Mouse (Mus musculus) E14TG2a.4 (cell line): ENCODE measurements around the gene Urad.

Experiments
- H3K27me3 ChIP-seq: 2 replicates; pipeline ENCODE4 v1.6.1; 2014; ENCODE audit warnings: low read length, control low read depth; ENCODE audit not compliant: insufficient read depth
- H3K36me3 ChIP-seq: 2 replicates; pipeline ENCODE4 v1.6.1; 2014; ENCODE audit warnings: low read length, control low read depth; ENCODE audit not compliant: insufficient read depth
- H3K4me1 ChIP-seq: replicated peaks from 2 replicates; pipeline ENCODE4 v1.6.1; 2014; ENCODE audit warnings: low read depth, low read length, control low read depth
- H3K4me3 ChIP-seq: replicated peaks from 2 replicates; pipeline ENCODE4 v1.5.1; 2014; ENCODE audit warnings: mild to moderate bottlenecking, low read length
- H3K9me3 ChIP-seq: 2 replicates; pipeline ENCODE4 v1.6.1; 2014; ENCODE audit warnings: low read length, control low read depth
- CTCF ChIP-seq: conservative IDR thresholded peaks from 2 replicates; pipeline ENCODE4 v1.5.1; 2014; ENCODE audit warnings: low read length
- NANOG ChIP-seq: IDR thresholded peaks from 2 replicates; pipeline ENCODE4 v1.6.1; 2014; ENCODE audit warnings: borderline replicate concordance, low read length, mixed read lengths
- POU5F1 ChIP-seq: IDR thresholded peaks from 2 replicates; pipeline ENCODE4 v1.6.1; 2014; ENCODE audit warnings: low read length, borderline replicate concordance

Gene Urad

DNA sequence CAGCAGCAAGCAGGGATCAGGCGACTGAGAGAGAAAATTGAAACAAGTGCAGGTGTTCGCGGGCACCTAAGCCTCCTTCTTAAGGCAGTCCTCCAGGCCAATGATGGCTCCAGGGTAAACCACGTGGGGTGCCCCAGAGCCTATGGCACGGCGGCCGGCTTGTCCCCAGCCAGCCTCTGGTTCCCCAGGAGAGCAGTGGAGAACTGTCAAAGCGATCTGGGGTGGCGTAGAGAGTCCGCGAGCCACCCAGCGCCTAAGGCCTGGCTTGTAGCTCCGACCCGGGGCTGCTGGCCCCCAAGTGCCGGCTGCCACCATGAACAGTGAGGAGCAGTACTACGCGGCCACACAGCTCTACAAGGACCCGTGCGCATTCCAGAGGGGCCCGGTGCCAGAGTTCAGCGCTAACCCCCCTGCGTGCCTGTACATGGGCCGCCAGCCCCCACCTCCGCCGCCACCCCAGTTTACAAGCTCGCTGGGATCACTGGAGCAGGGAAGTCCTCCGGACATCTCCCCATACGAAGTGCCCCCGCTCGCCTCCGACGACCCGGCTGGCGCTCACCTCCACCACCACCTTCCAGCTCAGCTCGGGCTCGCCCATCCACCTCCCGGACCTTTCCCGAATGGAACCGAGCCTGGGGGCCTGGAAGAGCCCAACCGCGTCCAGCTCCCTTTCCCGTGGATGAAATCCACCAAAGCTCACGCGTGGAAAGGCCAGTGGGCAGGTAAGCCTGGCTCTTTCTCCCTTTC lies 52.1 kb downstream of the Urad start, which contains the start of gene Pdx1:
TSS of gene Pdx1 (plus strand) at position 34 of the 747 bp plus-strand sequence.
- no peak for TF ChIP-seq NANOG
- TF ChIP-seq POU5F1 = no peak
- no peak for TF ChIP-seq CTCF
- H3K9me3 ChIP-seq = no peaks in the 10 kb centered on the region
- peaks cover 39% of the 10 kb centered on the region for H3K4me1 ChIP-seq
- peak within 1 kb of the TSS; percentile 77 for H3K4me3 ChIP-seq
- H3K36me3 ChIP-seq = no peaks in the 10 kb centered on the region
- peaks cover 95% of the 10 kb centered on the region for H3K27me3 ChIP-seq

- TF ChIP-seq POU5F1 = no peak
- peaks cover 92% of the 10 kb centered on the region for H3K27me3 ChIP-seq
- no peaks in the 10 kb centered on the region for H3K9me3 ChIP-seq
- no peaks in the 10 kb centered on the region for H3K36me3 ChIP-seq
- H3K4me3 ChIP-seq = peak overlapping the region; percentile 77
- H3K4me1 ChIP-seq = peaks cover 32% of the 10 kb centered on the region
These were observed 52.9 kb downstream of the Urad start for GRCm38 (mm10) chr5:147269371-147269770.

GRCm38 (mm10) chr5:147268728-147269127 lies 53.5 kb downstream of the Urad start:
- no peak for TF ChIP-seq NANOG
- Histone ChIP-seq H3K9me3 (no peaks in the 10 kb centered on the region), H3K27me3 (peaks cover 86% of the 10 kb centered on the region), H3K4me3 (no peak overlapping the region), H3K4me1 (peaks cover 28% of the 10 kb centered on the region), H3K36me3 (no peaks in the 10 kb centered on the region)

DNA sequence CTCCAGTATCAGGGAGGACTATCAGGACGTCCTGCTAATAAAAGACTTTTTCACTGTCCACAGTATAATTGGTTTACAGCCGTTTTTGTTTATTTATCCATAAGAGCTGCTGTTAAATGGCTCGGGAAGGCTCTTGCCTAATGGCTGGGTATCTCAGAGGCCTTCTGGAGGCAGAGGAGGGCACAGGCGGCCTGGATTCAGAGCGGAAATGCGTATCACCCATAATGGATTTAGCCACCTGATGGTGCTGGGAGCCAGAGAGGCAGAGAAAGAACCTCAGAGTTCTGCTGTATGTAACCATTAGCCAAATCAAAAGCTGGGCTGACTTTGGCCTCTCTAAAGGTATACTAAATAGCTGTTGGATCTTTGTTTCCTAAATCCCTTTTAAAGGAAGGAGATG lies 54.8 kb downstream of the Urad start:
- Histone ChIP-seq H3K9me3 (no peaks in the 10 kb centered on the region), H3K4me3 (no peak overlapping the region), H3K4me1 (peaks cover 28% of the 10 kb centered on the region), H3K36me3 (no peaks in the 10 kb centered on the region), H3K27me3 (peaks cover 74% of the 10 kb centered on the region)
- TF ChIP-seq NANOG (no peak), CTCF (no peak)
